Mouse (Mus musculus) spleen, postnatal 10 days (tissue): ENCODE data around the gene Rplp1.
A peak's percentile ranks its signal among the peaks of the same experiment; 100 is the strongest.

Experiments used
- DNase-seq, 2 experiments: peaks; one replicate each; pipeline ENCODE4 v3.0.0; 2021 to 2022; ENCODE audit warnings: low spot score in 2 of 2

The Rplp1 gene

DNA sequence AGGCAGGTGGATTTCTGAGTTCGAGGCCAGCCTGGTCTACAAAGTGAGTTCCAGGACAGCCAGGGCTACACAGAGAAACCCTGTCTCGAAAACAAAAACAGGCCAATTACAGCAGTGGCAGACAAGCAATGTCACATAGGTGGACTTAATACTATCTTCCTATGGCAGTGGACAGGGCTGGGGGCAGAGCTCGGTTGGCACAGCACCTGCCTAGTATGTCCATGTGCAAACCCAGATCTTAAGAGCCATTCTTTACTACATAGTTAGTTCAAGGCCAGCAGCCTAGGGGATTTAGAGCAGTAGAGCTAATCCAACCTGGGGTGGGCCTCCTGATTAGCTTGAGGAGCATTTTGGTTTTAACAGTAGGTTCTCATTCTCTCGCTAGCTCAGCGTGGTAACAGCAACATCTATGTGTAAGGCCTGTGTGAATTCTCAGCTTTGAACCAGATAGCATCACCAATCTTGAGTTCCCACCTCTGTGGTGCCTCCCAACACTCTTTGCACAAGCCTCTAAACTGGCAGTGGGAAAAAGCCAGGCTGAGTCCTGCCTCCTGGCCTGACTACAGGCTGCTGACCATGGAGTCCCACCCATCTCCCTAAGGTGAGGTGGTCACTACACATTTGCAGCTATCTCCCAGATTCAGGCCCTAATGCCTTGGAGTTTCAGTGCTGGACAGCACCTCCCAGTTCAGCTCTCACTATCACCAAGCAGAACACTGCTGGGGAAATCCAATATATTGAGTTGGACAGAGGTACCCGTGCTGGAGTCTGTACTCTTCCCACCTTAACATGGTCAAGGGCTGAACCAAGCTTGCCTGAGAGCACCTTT, 2.8 kb downstream of the Rplp1 start:
- DNase-seq: no peak

DNA sequence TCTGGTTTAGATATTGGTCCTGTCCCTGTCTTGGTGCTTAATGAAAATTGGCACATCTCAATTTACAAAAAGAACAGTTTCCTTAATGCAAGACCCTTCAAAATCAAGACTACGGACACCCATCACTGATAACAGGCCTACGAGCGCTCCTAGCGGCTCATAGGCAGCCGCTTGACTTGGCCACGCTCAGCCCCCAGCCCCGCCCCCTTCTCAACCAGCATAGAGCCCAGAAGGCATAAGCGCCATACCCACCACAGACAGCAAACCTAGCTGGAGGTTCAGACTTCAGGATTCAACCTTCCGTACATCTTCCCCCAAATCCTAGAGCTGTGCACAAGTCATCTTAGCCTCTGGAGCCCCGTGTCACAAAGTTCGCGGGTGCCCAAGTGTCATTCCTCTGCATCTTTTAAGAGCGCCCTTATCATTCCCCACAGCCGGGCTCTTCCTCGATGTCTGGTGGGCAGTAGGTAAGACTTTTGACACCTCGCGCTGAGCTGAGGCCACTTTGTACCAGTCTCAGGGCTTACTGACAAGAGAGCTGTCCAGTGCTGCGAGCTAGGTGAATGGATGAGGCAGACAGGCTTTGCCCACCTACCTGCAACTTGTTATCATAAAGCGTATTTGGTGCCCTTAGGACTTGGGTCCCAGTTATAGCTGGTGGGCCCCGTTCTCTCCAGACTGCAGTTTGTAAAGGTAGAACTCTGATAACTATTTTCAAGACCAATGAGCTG, 3.7 kb downstream of the Rplp1 start:
- DNase-seq: peak in 1 of 2 experiments; percentile 66

DNA sequence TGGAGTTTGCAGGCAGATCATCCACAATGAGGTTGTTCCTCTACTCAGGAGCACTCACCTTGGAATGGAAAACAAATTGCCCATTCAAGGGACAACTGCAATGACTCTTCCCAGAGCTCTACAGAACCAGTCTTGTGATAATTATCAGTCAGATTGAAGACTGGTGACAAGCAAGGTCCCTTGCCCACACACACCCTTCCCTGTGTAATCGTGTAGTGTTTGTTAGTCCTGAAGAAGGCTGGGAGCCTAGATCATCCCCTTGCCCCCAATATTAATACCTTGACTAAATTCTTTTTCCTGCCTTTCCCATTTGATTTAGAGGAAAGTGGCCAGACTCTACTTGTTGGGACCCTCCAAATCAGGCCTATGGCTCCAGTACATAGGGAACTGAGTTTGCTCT, 4.7 kb downstream of the Rplp1 start:
- no peak for DNase-seq

GRCm38 (mm10) chr9:61908832-61909407, 5.4 kb downstream of the Rplp1 start:
- no peak for DNase-seq

DNA sequence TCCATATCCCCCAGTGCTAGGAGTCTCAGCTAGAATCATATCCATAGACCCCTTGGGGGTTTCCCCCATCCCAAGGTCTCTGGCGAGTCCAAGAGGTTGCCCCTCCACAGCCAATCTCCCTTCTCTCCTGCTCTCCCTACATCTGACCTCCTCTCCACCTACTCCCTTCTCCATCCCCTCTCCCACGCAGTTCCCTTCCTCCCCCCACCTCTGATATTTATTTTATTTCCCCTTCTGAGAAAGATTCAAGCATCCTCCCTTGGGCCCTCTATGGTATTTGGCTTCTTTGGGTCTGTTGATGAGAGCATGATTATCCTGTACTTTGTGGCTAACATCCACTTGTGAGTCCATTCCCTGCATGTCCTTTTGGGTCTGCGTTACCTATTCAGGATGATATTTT, 6.0 kb downstream of the Rplp1 start:
- DNase-seq: no peak

- DNase-seq: no peak
These were observed 6.6 kb downstream of the Rplp1 start for GRCm38 (mm10) chr9:61907621-61908295.

DNA sequence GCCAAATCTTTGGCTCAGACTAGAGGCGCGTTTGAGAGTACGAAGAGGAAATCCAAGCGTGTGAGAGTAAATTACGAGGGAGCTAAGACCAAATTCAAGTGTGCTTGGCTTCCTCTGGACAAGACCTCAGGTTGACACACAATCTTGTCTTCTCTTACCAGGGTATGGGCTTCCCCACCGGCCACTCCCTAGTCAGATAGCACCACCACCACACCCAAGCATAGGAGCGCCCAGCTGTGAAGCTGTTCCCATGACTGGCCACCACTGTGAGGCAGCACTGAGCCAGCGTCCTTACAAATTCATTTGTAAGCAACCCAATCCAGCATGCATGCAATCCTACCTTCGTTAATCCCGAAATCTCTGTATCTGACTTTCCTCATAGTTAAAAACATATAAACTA, 7.4 kb downstream of the Rplp1 start:
- DNase-seq: peak; percentile 44 to 76

DNA sequence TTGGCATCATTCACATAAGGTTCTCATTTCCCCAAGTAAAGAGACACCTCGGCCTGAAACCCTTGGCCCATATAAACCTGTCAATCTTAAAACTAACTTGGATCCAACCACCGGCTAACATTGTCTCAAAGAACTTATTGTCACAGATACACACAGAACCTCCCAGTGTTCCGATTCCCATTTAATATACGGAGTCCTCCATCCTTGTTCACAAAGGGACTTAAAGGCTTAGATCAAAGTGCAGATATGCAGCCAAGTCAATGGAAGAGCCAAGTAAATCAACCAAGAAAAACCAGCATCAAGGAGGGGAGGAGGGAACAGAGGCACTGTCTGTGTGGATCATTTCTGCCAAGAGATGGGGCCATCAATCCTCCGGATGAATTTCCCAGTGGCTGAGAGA, 8.8 kb downstream of the Rplp1 start:
- no peak for DNase-seq

GRCm38 (mm10) chr9:61904201-61904600, 10.1 kb downstream of the Rplp1 start:
- no peak for DNase-seq

GRCm38 (mm10) chr9:61902445-61902844, 11.9 kb downstream of the Rplp1 start:
- DNase-seq: no peak

DNA sequence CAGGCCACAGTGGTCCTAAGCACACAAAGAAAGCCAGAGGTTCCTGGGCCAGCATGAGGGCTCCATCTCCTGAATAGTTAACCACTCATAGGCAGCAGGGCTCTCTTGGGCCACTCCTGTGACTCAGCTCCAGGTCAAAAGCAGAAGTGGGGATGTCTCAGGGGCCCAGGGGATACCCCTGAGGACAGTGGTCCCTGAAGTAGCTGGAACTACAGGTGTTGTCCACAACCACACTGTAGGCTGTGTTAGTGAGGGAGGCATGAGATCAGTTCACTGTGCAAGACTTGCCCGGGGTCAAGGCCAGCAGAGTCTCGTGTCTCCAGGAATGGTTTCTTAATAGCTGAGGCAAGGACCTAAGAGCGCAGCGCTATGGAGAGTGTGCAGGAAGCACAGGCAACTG, 12.8 kb downstream of the Rplp1 start:
- DNase-seq: no peak

DNA sequence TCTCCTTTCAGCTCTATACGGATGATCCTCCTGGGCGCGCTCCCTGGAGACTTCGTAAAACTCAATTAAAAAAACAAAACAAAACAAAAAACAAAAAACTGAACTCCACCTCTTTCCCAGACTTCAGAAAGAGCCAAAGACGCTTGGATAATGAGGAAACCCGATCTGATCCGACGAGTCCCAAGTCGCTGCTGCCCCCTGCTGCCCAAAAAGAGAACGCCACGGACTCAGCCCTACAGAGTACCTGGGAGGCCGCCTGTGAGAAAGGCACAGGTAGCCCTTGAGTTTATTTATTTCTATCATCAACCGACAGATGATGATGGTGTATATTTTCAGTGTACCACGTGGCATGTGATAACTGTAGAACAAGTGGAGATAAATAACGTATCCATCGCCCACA, 14.5 kb downstream of the Rplp1 start:
- peak; percentile 62 to 86 for DNase-seq

GRCm38 (mm10) chr9:61898401-61898800, 15.9 kb downstream of the Rplp1 start:
- DNase-seq: peak; percentile 31 to 81

DNA sequence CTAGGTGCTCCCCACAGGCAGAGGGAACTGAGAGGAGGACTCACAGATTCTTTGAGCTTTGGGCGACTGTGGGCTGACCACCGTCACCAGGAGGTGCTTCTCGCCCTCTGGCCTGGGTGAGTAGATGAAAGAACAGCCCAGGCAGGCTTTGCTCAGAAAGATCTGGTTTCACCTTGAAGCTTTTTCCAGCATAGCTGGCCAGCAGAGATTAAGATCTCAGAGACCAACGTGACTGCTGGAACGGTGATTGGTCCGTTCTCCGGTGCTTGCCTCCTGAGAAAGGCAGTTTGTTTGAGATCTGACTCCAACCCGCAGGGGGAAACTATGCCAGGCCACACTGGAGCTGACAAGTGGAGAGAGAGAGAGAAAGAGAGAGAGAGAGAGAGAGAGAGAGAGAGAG, 19.3 kb downstream of the Rplp1 start:
- no peak for DNase-seq

- no peak for DNase-seq
These were observed 24.5 kb downstream of the Rplp1 start for GRCm38 (mm10) chr9:61889855-61890254.

DNA sequence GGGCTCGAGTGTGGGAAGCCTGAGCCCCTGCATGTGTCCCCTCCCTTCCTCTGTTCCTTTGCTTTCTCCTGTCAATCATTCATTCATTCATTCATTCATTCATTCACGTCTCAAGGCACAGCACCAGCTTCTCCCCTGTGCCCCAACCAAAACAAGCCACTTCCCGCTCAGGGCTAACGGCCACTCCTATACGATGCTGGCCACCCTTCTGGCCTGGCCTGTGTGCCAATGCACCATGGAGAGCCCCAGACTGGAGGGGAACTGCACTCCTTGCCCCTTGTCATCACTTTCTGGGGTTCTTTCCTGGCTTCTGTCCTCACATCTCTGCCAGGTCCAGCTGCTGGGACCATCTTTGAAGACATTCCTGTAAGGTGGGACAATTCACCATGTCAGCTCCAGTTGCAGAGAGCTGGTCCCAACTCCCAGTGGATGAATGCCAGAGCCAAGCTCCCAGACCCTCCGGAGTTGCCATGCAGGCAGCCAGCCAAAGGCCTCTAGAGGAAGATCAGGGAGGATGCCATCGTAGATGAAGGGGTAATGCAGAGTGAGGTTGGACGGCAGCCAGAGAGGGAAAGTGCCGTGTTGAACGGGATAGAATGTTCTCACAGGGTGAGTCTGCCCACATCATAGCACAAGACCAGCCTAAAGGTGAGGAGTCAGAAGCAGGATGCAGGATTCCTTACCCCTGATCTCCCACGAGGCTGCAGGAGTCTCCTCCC, 26.5 kb downstream of the Rplp1 start:
- no peak for DNase-seq

GRCm38 (mm10) chr9:61885964-61886363, 28.4 kb downstream of the Rplp1 start:
- no peak for DNase-seq

- no peak for DNase-seq
These were observed 29.4 kb downstream of the Rplp1 start for GRCm38 (mm10) chr9:61884936-61885335.

GRCm38 (mm10) chr9:61884375-61884774, 30.0 kb downstream of the Rplp1 start:
- no peak for DNase-seq

DNA sequence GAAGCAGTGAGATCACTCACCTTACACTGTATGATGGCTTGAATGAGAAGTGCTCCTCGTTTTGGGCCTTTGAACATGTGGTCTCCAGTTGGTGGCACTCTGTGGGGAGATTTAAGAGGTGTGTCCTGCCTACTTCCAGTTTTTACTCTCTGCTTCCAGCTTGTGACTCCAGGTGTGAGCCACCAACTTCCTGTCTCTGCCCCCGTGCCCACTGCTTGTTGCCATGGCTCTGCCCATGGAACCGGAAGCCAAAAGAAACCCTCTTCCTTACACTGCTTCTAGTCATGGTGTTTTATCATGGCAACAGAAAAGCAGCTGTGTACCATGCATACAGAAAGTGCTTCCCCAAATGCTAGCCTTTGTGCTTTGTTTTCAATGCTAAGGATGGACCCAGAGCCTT, 32.2 kb downstream of the Rplp1 start:
- DNase-seq: no peak

GRCm38 (mm10) chr9:61878889-61879288, 35.5 kb downstream of the Rplp1 start:
- peak; percentile 18 to 72 for DNase-seq
